ENCODE assay signal across 26 mouse cellular contexts in genomic region chrX:85041466-85042058, GRCm38 (mm10).
A peak's percentile ranks its signal among the peaks of the same experiment; 100 is the strongest.
DNase-seq lines count a peak whose midpoint lies in the region; ATAC-seq and TF ChIP-seq lines count a peak whose summit lies in the region.
"Had no signal": no experiment of that assay in that cellular context is flagged by ENCODE, and none has a peak within 500 bp of the region (broad histone marks: within the 10 kb centered on the region; RNA-seq: fewer than 3 reads in every experiment).

No protein-coding gene starts in this region.

- no peaks in the 10 kb centered on the region for H3K36me3 ChIP-seq in forebrain, embryonic 11.5 days (ENCODE audit: control insufficient read depth, insufficient read depth, low read length)
- H3K36me3 ChIP-seq in forebrain, embryonic 15.5 days = no peaks in the 10 kb centered on the region
- H3K36me3 ChIP-seq: embryonic facial prominence, embryonic 13.5 days; heart, embryonic 12.5 days; hindbrain, embryonic 12.5 days; limb, embryonic 12.5 days; liver, embryonic 13.5 days; midbrain, embryonic 12.5 days; neural tube, embryonic 15.5 days had no signal

- TF ChIP-seq POLR2A in brain, embryonic 14.5 days (IDR thresholded peaks at IDR 0.05; ENCODE audit: borderline replicate concordance, extremely low read depth, insufficient read depth, insufficient read length, poor library complexity, severe bottlenecking) = no peak

- H3K9ac ChIP-seq in forebrain, embryonic 11.5 days (ENCODE audit: low read length) = no peak overlapping the region
- no peak overlapping the region for H3K9ac ChIP-seq in forebrain, embryonic 15.5 days (replicated peaks)
- H3K9ac ChIP-seq: embryonic facial prominence, embryonic 13.5 days; heart, embryonic 12.5 days; hindbrain, embryonic 12.5 days; limb, embryonic 12.5 days; liver, embryonic 13.5 days; midbrain, embryonic 12.5 days; neural tube, embryonic 15.5 days had no signal

- no peak overlapping the region for H3K27ac ChIP-seq in forebrain, embryonic 11.5 days (ENCODE audit: low read depth, low read length)
- no peak overlapping the region for H3K27ac ChIP-seq in forebrain, embryonic 15.5 days (replicated peaks)
- H3K27ac ChIP-seq: embryonic facial prominence, embryonic 13.5 days; hindbrain, embryonic 12.5 days; layer of hippocampus, adult 2 months; limb, embryonic 12.5 days; liver, embryonic 13.5 days; midbrain, embryonic 12.5 days; neural tube, embryonic 15.5 days had no signal

- no peak for TF ChIP-seq CTCF in brain, embryonic 14.5 days (IDR thresholded peaks at IDR 0.05; ENCODE audit: borderline replicate concordance, extremely low read depth, insufficient read depth, insufficient read length)

- H3K4me3 ChIP-seq in forebrain, embryonic 11.5 days (ENCODE audit: low read depth, low read length) = no peak overlapping the region
- H3K4me3 ChIP-seq in forebrain, embryonic 15.5 days = no peak overlapping the region
- H3K4me3 ChIP-seq: embryonic facial prominence, embryonic 13.5 days; erythroblast, embryonic 14.5 days; heart, embryonic 12.5 days; hindbrain, embryonic 12.5 days; layer of hippocampus, adult 2 months; limb, embryonic 12.5 days; liver, embryonic 13.5 days; midbrain, embryonic 12.5 days; neural tube, embryonic 15.5 days had no signal

- no peaks in the 10 kb centered on the region for H3K27me3 ChIP-seq in forebrain, embryonic 11.5 days (ENCODE audit: control insufficient read depth, insufficient read depth, low read length)
- H3K27me3 ChIP-seq in forebrain, embryonic 15.5 days = no peaks in the 10 kb centered on the region
- H3K27me3 ChIP-seq: heart, embryonic 12.5 days; hindbrain, embryonic 12.5 days; liver, embryonic 13.5 days; neural tube, embryonic 15.5 days had no signal

- WGBS in forebrain, embryonic 11.5 days = 26% methylated on average over 8 of the region's 8 CpGs
- WGBS in forebrain, embryonic 15.5 days = 21% methylated on average over 8 of the region's 8 CpGs

- H3K9me3 ChIP-seq in forebrain, embryonic 11.5 days (ENCODE audit: control insufficient read depth, low read length) = no peaks in the 10 kb centered on the region
- no peaks in the 10 kb centered on the region for H3K9me3 ChIP-seq in forebrain, embryonic 15.5 days
- H3K9me3 ChIP-seq: embryonic facial prominence, embryonic 13.5 days; heart, embryonic 12.5 days; hindbrain, embryonic 12.5 days; limb, embryonic 12.5 days; liver, embryonic 13.5 days; midbrain, embryonic 12.5 days; neural tube, embryonic 15.5 days had no signal

- no peak overlapping the region for H3K4me2 ChIP-seq in forebrain, embryonic 11.5 days (ENCODE audit: low read depth, low read length, severe bottlenecking)
- no peak overlapping the region for H3K4me2 ChIP-seq in forebrain, embryonic 15.5 days (replicated peaks)
- H3K4me2 ChIP-seq: embryonic facial prominence, embryonic 13.5 days; heart, embryonic 12.5 days; hindbrain, embryonic 12.5 days; limb, embryonic 12.5 days; liver, embryonic 13.5 days; midbrain, embryonic 12.5 days; neural tube, embryonic 15.5 days had no signal

- no peak for DNase-seq in forebrain, embryonic 11.5 days (ENCODE audit: low spot score)
- DNase-seq in CD4-positive, CD25-positive, alpha-beta regulatory T cell, adult 2 months (ENCODE audit: low read depth, low spot score) = peak; percentile 15
- peak; percentile 47 for DNase-seq in brain, embryonic 14.5 days (ENCODE audit: low read depth)
- DNase-seq in retina, postnatal 1 day = peak; percentile 2
- DNase-seq in frontal cortex, postnatal 36 days (ENCODE audit: low spot score in 2 of 2) = no peak
- DNase-seq in layer of hippocampus, adult 8-10 months (ENCODE audit: low spot score in 2 of 2) = no peak
- DNase-seq: adrenal gland, postnatal 14 days; cerebellum, adult 9-10 months; gastrocnemius, postnatal 14 days; heart, adult 11 months; heart, postnatal 10 days; kidney, adult 8-10 months; kidney, postnatal 14 days; layer of hippocampus, postnatal 36 days; liver, embryonic 13.5 days; lung, adult 2 months; lung, postnatal 14 days had no signal

- no peaks in the 10 kb centered on the region for H3K4me1 ChIP-seq in forebrain, embryonic 11.5 days (replicated peaks; ENCODE audit: control insufficient read depth, insufficient read depth, low read length)
- H3K4me1 ChIP-seq in forebrain, embryonic 15.5 days = no peaks in the 10 kb centered on the region; the same call in 1 of the 2 replicates
- H3K4me1 ChIP-seq: embryonic facial prominence, embryonic 13.5 days; heart, embryonic 12.5 days; hindbrain, embryonic 12.5 days; limb, embryonic 12.5 days; liver, embryonic 13.5 days; midbrain, embryonic 12.5 days; neural tube, embryonic 15.5 days had no signal

- ATAC-seq in forebrain, embryonic 11.5 days (replicated peaks; ENCODE audit: low FRiP score) = peak; percentile 69; the same call in 1 of the 2 replicates
- ATAC-seq in forebrain, embryonic 15.5 days (replicated peaks) = no peak

Comparison
In these comparisons a context has a peak if more than half of its experiments do, and no peak if none do; other contexts are left out.
1. DNase-seq: peak in CD4-positive, CD25-positive, alpha-beta regulatory T cell, adult 2 months (single experiment), brain, embryonic 14.5 days (single experiment) and retina, postnatal 1 day (single experiment); none in forebrain, embryonic 11.5 days (single experiment), frontal cortex, postnatal 36 days (0 of 2) and layer of hippocampus, adult 8-10 months (0 of 2).